Mouse (Mus musculus) thymus, postnatal 14 days (tissue): ENCODE results near the gene Kcnip2.
"Not testable (repeated sequence)": the region's sequence is repeated elsewhere in the genome, so short reads cannot be mapped to it uniquely, and the experiment has no call there.

Experiments
- DNase-seq: peaks from one replicate; pipeline ENCODE4 v3.0.0; 2021

Kcnip2 gene

GRCm38 (mm10) chr19:45811028-45811674, 4.7 kb downstream of the Kcnip2 start:
- DNase-seq, result no peak

- peak; percentile 26 for DNase-seq
These were observed 8.1 kb downstream of the Kcnip2 start for GRCm38 (mm10) chr19:45807732-45808131.

- DNase-seq, result not testable (repeated sequence)
These were observed 10.0 kb downstream of the Kcnip2 start for GRCm38 (mm10) chr19:45805817-45806216.

GRCm38 (mm10) chr19:45804593-45805368, 11.1 kb downstream of the Kcnip2 start:
- DNase-seq, result peak; percentile 57

GRCm38 (mm10) chr19:45803408-45803807, 12.5 kb downstream of the Kcnip2 start:
- DNase-seq, result no peak

- DNase-seq, result no peak
These were observed 13.2 kb downstream of the Kcnip2 start for GRCm38 (mm10) chr19:45802702-45803101.

- DNase-seq, result peak; percentile 22
These were observed 19.0 kb downstream of the Kcnip2 start for GRCm38 (mm10) chr19:45796879-45797278.

- DNase-seq, result peak; percentile 72
These were observed 19.8 kb downstream of the Kcnip2 start for GRCm38 (mm10) chr19:45796061-45796556.

- DNase-seq, result no peak
These were observed 20.4 kb downstream of the Kcnip2 start for GRCm38 (mm10) chr19:45795406-45795944.

- no peak for DNase-seq
These were observed 21.1 kb downstream of the Kcnip2 start for GRCm38 (mm10) chr19:45794718-45795117.

- DNase-seq, result no peak
These were observed 23.5 kb downstream of the Kcnip2 start for GRCm38 (mm10) chr19:45792404-45792803.

GRCm38 (mm10) chr19:45789888-45790874, 25.7 kb downstream of the Kcnip2 start:
- peak; percentile 34 for DNase-seq

GRCm38 (mm10) chr19:45789365-45789764, 26.5 kb downstream of the Kcnip2 start:
- no peak for DNase-seq

- no peak for DNase-seq
These were observed 27.5 kb downstream of the Kcnip2 start for GRCm38 (mm10) chr19:45788337-45788736.

- no peak for DNase-seq
These were observed 28.4 kb downstream of the Kcnip2 start for GRCm38 (mm10) chr19:45787450-45787849.

GRCm38 (mm10) chr19:45785470-45785869, 30.4 kb downstream of the Kcnip2 start:
- no peak for DNase-seq

GRCm38 (mm10) chr19:45783933-45784576, 31.8 kb downstream of the Kcnip2 start:
- peak; percentile 21 for DNase-seq

GRCm38 (mm10) chr19:45783181-45783932, 32.5 kb downstream of the Kcnip2 start, which contains the start of gene Mgea5:
Gene Mgea5, minus strand, starts transcription at chr19:45783837.
- DNase-seq, result peak; percentile 99

- DNase-seq, result peak; percentile 74
These were observed 33.4 kb downstream of the Kcnip2 start for GRCm38 (mm10) chr19:45782315-45783001.

- DNase-seq, result no peak
These were observed 34.2 kb downstream of the Kcnip2 start for GRCm38 (mm10) chr19:45781676-45782075.
